Mouse (Mus musculus) hindbrain, embryonic 14.5 days (tissue): Measurements from ENCODE around the gene Gm13271. TPM values are rescaled to one million over a fixed set of nuclear protein-coding genes. Genes with fewer than 3 reads are reported as not detected.
"Not testable (repeated sequence)": the region's sequence is repeated elsewhere in the genome, so short reads cannot be mapped to it uniquely, and the experiment has no call there.

Experiments used
- ATAC-seq: fragments of 200-750 bp; cut with Nextera tagmentation; 2 replicates; pipeline ENCODE4 v1.8.0; 2017; ENCODE audit warnings: moderate number of reproducible peaks, mild to moderate bottlenecking, moderate TSS enrichment, moderate library complexity; ENCODE audit not compliant: low FRiP score
- DNase-seq: peaks from one replicate; pipeline ENCODE4 v3.0.0-alpha.2; 2015; ENCODE audit warnings: low spot score
- H3K27ac ChIP-seq: fragments of 300-500 bp; sonication (generic); 2 replicates; pipeline ENCODE4 v1.5.1; 2014; ENCODE audit warnings: mild to moderate bottlenecking, moderate library complexity
- H3K27me3 ChIP-seq: fragments of 300-500 bp; sonication (generic); 2 replicates; pipeline ENCODE4 v1.6.1; 2014; ENCODE audit warnings: mild to moderate bottlenecking, low read length, mixed read lengths; ENCODE audit not compliant: control insufficient read depth, insufficient read depth
- H3K36me3 ChIP-seq: fragments of 300-500 bp; sonication (generic); replicated peaks from 2 replicates; pipeline ENCODE4 v1.6.1; 2014; ENCODE audit not compliant: control insufficient read depth, insufficient read depth
- H3K4me1 ChIP-seq: fragments of 300-500 bp; sonication (generic); replicated peaks from 2 replicates; pipeline ENCODE4 v1.6.1; 2014; ENCODE audit warnings: antibody characterized with exemption, low read length, mixed read lengths; ENCODE audit not compliant: control insufficient read depth, insufficient read depth
- H3K4me2 ChIP-seq: fragments of 300-500 bp; sonication (generic); replicated peaks from 2 replicates; pipeline ENCODE4 v1.6.1; 2014; ENCODE audit warnings: mild to moderate bottlenecking, moderate library complexity
- H3K4me3 ChIP-seq: fragments of 300-500 bp; sonication (generic); replicated peaks from 2 replicates; pipeline ENCODE4 v1.5.1; 2014; ENCODE audit warnings: mild to moderate bottlenecking, low read length
- H3K9ac ChIP-seq: fragments of 300-500 bp; sonication (generic); 2 replicates; pipeline ENCODE4 v1.6.1; 2014
- H3K9me3 ChIP-seq: fragments of 300-500 bp; sonication (generic); 2 replicates; pipeline ENCODE4 v1.6.1; 2016; ENCODE audit warnings: low read length; ENCODE audit not compliant: control insufficient read depth
- WGBS: fragments of 180-500 bp; shearing (Covaris S2); extraction: QIAGEN DNeasy Blood & Tissue Kit; methylation state at CpG from one replicate; pipeline ENCODE4 v1.1.7; 2014; 5-methylcytosine and 5-hydroxymethylcytosine counted together
- polyA plus RNA-seq: library from polyadenylated mRNA; unstranded; fragments of >200 nt; fragmentation: Nextera tagmentation; extraction: Ambion mirVana; gene quantifications from 2 replicates; pipeline ENCODE4 v1.2.1, GENCODE M21; 2014

The Gm13271 gene
- polyA plus RNA-seq, 1 experiment from 2014 or later: not detected

- WGBS: no CpG with 5 or more reads among the region's 29 CpGs
- H3K4me1 ChIP-seq, ATAC-seq, H3K36me3 ChIP-seq, H3K4me2 ChIP-seq, H3K9me3 ChIP-seq, DNase-seq, H3K27me3 ChIP-seq, H3K27ac ChIP-seq, H3K9ac ChIP-seq, H3K4me3 ChIP-seq: not testable (repeated sequence)
Observed at GRCm38 (mm10) chr4:88802954-88803353, 48.3 kb downstream of the Gm13271 start, which contains the start of gene Gm13287. Gm13287 (plus strand) TSS chr4:88803254.

Other genes starting within 250 kb of the Gm13271 start
- not detected in 2 replicates for gene Ifnb1, start 232.1 kb upstream of the Gm13271 start, polyA plus RNA-seq
- not detected in 2 replicates for gene Ifna15, start 196.6 kb upstream of the Gm13271 start, polyA plus RNA-seq
- not detected in 2 replicates for gene Ifna14, start 183.1 kb upstream of the Gm13271 start, polyA plus RNA-seq
- not detected in 2 replicates for gene Ifna9, start 162.5 kb upstream of the Gm13271 start, polyA plus RNA-seq
- not detected in 2 replicates for gene Ifna12, start 151.5 kb upstream of the Gm13271 start, polyA plus RNA-seq
- gene C87499, start 120.5 kb upstream of the Gm13271 start, polyA plus RNA-seq: not detected in 2 replicates
- not detected in 2 replicates for gene Ifna13, start 110.4 kb upstream of the Gm13271 start, polyA plus RNA-seq
- not detected in 2 replicates for gene Ifna16, start 77.9 kb upstream of the Gm13271 start, polyA plus RNA-seq
- gene Ifna2, start 71.0 kb upstream of the Gm13271 start, polyA plus RNA-seq: not detected in 2 replicates
- gene Ifnab, start 63.5 kb upstream of the Gm13271 start, polyA plus RNA-seq: not detected in 2 replicates
- 2.4 and 3.2 TPM in 2 replicates for gene Gm26566, start 33.1 kb upstream of the Gm13271 start, polyA plus RNA-seq
- gene Klhl9, start 32.4 kb upstream of the Gm13271 start, polyA plus RNA-seq: 144 and 155 TPM in 2 replicates
- gene Gm13283, start 5.3 kb downstream of the Gm13271 start, polyA plus RNA-seq: 0.15 TPM in 1 of 2 replicates, not detected in the other
- not detected in 2 replicates for gene Gm13290, start 19.0 kb downstream of the Gm13271 start, polyA plus RNA-seq
- not detected in 2 replicates for gene Gm13289, start 22.1 kb downstream of the Gm13271 start, polyA plus RNA-seq
- not detected in 2 replicates for gene Gm13272, start 25.0 kb downstream of the Gm13271 start, polyA plus RNA-seq
- not detected in 2 replicates for gene Ifnz, start 27.3 kb downstream of the Gm13271 start, polyA plus RNA-seq
- not detected in 2 replicates for gene Gm13276, start 30.8 kb downstream of the Gm13271 start, polyA plus RNA-seq
- gene Gm13277, start 33.8 kb downstream of the Gm13271 start, polyA plus RNA-seq: not detected in 2 replicates
- gene Gm13278, start 36.7 kb downstream of the Gm13271 start, polyA plus RNA-seq: not detected in 2 replicates
- not detected in 2 replicates for gene Gm13275, start 39.6 kb downstream of the Gm13271 start, polyA plus RNA-seq
- not detected in 2 replicates for gene Gm13279, start 42.5 kb downstream of the Gm13271 start, polyA plus RNA-seq
- 0.16 TPM in 1 of 2 replicates, not detected in the other for gene Gm13285, start 44.8 kb downstream of the Gm13271 start, polyA plus RNA-seq
- not detected in 2 replicates for gene Gm13287, start 48.4 kb downstream of the Gm13271 start, polyA plus RNA-seq
- not detected in 2 replicates for gene Gm13288, start 50.7 kb downstream of the Gm13271 start, polyA plus RNA-seq
- gene Ifna7, start 61.4 kb downstream of the Gm13271 start, polyA plus RNA-seq: not detected in 2 replicates
- gene Ifna11, start 65.1 kb downstream of the Gm13271 start, polyA plus RNA-seq: not detected in 2 replicates
- gene Ifna6, start 72.5 kb downstream of the Gm13271 start, polyA plus RNA-seq: not detected in 2 replicates
- gene Ifna5, start 80.7 kb downstream of the Gm13271 start, polyA plus RNA-seq: not detected in 2 replicates
- not detected in 2 replicates for gene Ifna4, start 87.0 kb downstream of the Gm13271 start, polyA plus RNA-seq
- not detected in 2 replicates for gene Ifna1, start 95.2 kb downstream of the Gm13271 start, polyA plus RNA-seq
- gene Ifne, start 125.3 kb downstream of the Gm13271 start, polyA plus RNA-seq: not detected in 2 replicates